Mouse (Mus musculus): Measurements from ENCODE around the gene Dmrtc2.
"Not testable (repeated sequence)": the region's sequence is repeated elsewhere in the genome, so short reads cannot be mapped to it uniquely, and the experiment has no call there.

Gene Dmrtc2

GRCm38 (mm10) chr7:24877588-24877987 lies 7.7 kb downstream of the Dmrtc2 start:
- no peak for DNase-seq

- no peak for DNase-seq
Observed at GRCm38 (mm10) chr7:24879620-24880019, 9.8 kb downstream of the Dmrtc2 start.

GRCm38 (mm10) chr7:24882416-24883199 lies 12.8 kb downstream of the Dmrtc2 start:
- no peak for DNase-seq

GRCm38 (mm10) chr7:24883896-24884692 lies 14.2 kb downstream of the Dmrtc2 start, which contains the start of gene Rps19:
Rps19 (plus strand) TSS chr7:24884371.
- DNase-seq, result peak; percentile 99

GRCm38 (mm10) chr7:24884693-24885291 lies 14.9 kb downstream of the Dmrtc2 start:
- DNase-seq, result no peak

- DNase-seq, result no peak
Observed at GRCm38 (mm10) chr7:24885468-24886307, 15.8 kb downstream of the Dmrtc2 start.

GRCm38 (mm10) chr7:24886308-24886633 lies 16.4 kb downstream of the Dmrtc2 start:
- peak; percentile 45 to 50 for DNase-seq

GRCm38 (mm10) chr7:24887096-24887495 lies 17.2 kb downstream of the Dmrtc2 start:
- DNase-seq, result no peak

- no peak for DNase-seq
Observed at GRCm38 (mm10) chr7:24889431-24890220, 19.8 kb downstream of the Dmrtc2 start.

GRCm38 (mm10) chr7:24890281-24891216 lies 20.7 kb downstream of the Dmrtc2 start:
- DNase-seq, result peak; percentile 82 to 87

GRCm38 (mm10) chr7:24891241-24892124 lies 21.6 kb downstream of the Dmrtc2 start:
- no peak for DNase-seq

GRCm38 (mm10) chr7:24892125-24892583 lies 22.3 kb downstream of the Dmrtc2 start:
- no peak for DNase-seq

GRCm38 (mm10) chr7:24895749-24896148 lies 25.9 kb downstream of the Dmrtc2 start:
- DNase-seq, result not testable (repeated sequence)

- no peak for DNase-seq
Observed at GRCm38 (mm10) chr7:24896269-24896668, 26.4 kb downstream of the Dmrtc2 start.

- no peak for DNase-seq
Observed at GRCm38 (mm10) chr7:24897224-24897623, 27.4 kb downstream of the Dmrtc2 start, which contains the start of gene Cd79a. Cd79a (plus strand) TSS chr7:24897381.

GRCm38 (mm10) chr7:24897959-24898358 lies 28.1 kb downstream of the Dmrtc2 start:
- DNase-seq, result no peak

GRCm38 (mm10) chr7:24901114-24901513 lies 31.3 kb downstream of the Dmrtc2 start:
- no peak for DNase-seq

- DNase-seq, result peak in 1 of 2 experiments; percentile 39
Observed at GRCm38 (mm10) chr7:24901842-24902241, 32.0 kb downstream of the Dmrtc2 start.

- DNase-seq, result no peak
Observed at GRCm38 (mm10) chr7:24902264-24902629, 32.4 kb downstream of the Dmrtc2 start.
